Mouse (Mus musculus): Measurements from ENCODE around the gene Gm20388. TPM values are rescaled to one million over a fixed set of nuclear protein-coding genes. Genes with fewer than 3 reads are reported as not detected.

Gm20388 gene
- total and polyA plus RNA-seq, 2 experiments from 2014 or later, result 51.3 TPM; not detected in 1

- no peaks in the 10 kb centered on the region for H3K27me3 ChIP-seq (ENCODE audit: insufficient read depth, low read length)
- H3K9me3 ChIP-seq (ENCODE audit: low read length), result no peaks in the 10 kb centered on the region
- no peaks in the 10 kb centered on the region for H3K36me3 ChIP-seq (ENCODE audit: insufficient read depth)
- H3K9ac ChIP-seq, result no peak overlapping the region
- DNase-seq, result no peak
- TF ChIP-seq CTCF (IDR thresholded peaks at IDR 0.05; ENCODE audit: low read depth), result no peak
- H3K4me3 ChIP-seq (ENCODE audit: low read depth, low read length), result no peak overlapping the region
- 88% methylated on average over 7 of the region's 7 CpGs for WGBS
- no peaks in the 10 kb centered on the region for H3K4me1 ChIP-seq (ENCODE audit: insufficient read depth)
- ATAC-seq, result no peak
- no peak overlapping the region for H3K27ac ChIP-seq (ENCODE audit: low read depth, low read length)
- no peak overlapping the region for H3K4me2 ChIP-seq (ENCODE audit: low read depth)
These were observed 3120.8 kb downstream of the Gm20388 start for GRCm38 (mm10) chr8:123031321-123031978.

- ATAC-seq, result no peak
- Histone ChIP-seq H3K9ac (no peak overlapping the region), H3K27ac (ENCODE audit: low read depth, low read length) (no peak overlapping the region), H3K36me3 (ENCODE audit: insufficient read depth) (no peaks in the 10 kb centered on the region), H3K27me3 (ENCODE audit: insufficient read depth, low read length) (no peaks in the 10 kb centered on the region), H3K4me3 (ENCODE audit: low read depth, low read length) (no peak overlapping the region), H3K9me3 (ENCODE audit: low read length) (no peaks in the 10 kb centered on the region), H3K4me1 (ENCODE audit: insufficient read depth) (no peaks in the 10 kb centered on the region), H3K4me2 (ENCODE audit: low read depth) (no peak overlapping the region)
- no peak for DNase-seq
- no peak for TF ChIP-seq CTCF (IDR thresholded peaks at IDR 0.05; ENCODE audit: low read depth)
These were observed 3122.1 kb downstream of the Gm20388 start for GRCm38 (mm10) chr8:123032730-123033129.

GRCm38 (mm10) chr8:123033431-123033830 is 3122.8 kb downstream of the Gm20388 start:
- no peak overlapping the region for H3K4me3 ChIP-seq (ENCODE audit: low read depth, low read length)
- no peak overlapping the region for H3K9ac ChIP-seq
- no peak overlapping the region for H3K4me2 ChIP-seq (ENCODE audit: low read depth)
- no peaks in the 10 kb centered on the region for H3K27me3 ChIP-seq (ENCODE audit: insufficient read depth, low read length)
- no peak overlapping the region for H3K27ac ChIP-seq (ENCODE audit: low read depth, low read length)
- no peaks in the 10 kb centered on the region for H3K36me3 ChIP-seq (ENCODE audit: insufficient read depth)
- ATAC-seq (no peak), DNase-seq (no peak)
- no peaks in the 10 kb centered on the region for H3K4me1 ChIP-seq (ENCODE audit: insufficient read depth)
- no peak for TF ChIP-seq CTCF (IDR thresholded peaks at IDR 0.05; ENCODE audit: low read depth)
- no peaks in the 10 kb centered on the region for H3K9me3 ChIP-seq (ENCODE audit: low read length)

- DNase-seq (no peak), ATAC-seq (no peak)
- Histone ChIP-seq H3K4me1 (ENCODE audit: insufficient read depth) (0 out of 2 replicates have a peak, but pooled peaks cover under 1% of the 10 kb centered on the region), H3K9me3 (ENCODE audit: low read length) (no peaks in the 10 kb centered on the region), H3K4me2 (ENCODE audit: low read depth) (no peak overlapping the region), H3K27me3 (ENCODE audit: insufficient read depth, low read length) (no peaks in the 10 kb centered on the region), H3K4me3 (ENCODE audit: low read depth, low read length) (no peak overlapping the region), H3K9ac (no peak overlapping the region), H3K36me3 (ENCODE audit: insufficient read depth) (no peaks in the 10 kb centered on the region), H3K27ac (ENCODE audit: low read depth, low read length) (no peak overlapping the region)
- 87% methylated on average over 6 of the region's 6 CpGs for WGBS
- no peak for TF ChIP-seq CTCF (IDR thresholded peaks at IDR 0.05; ENCODE audit: low read depth)
These were observed 3123.5 kb downstream of the Gm20388 start for GRCm38 (mm10) chr8:123034171-123034570.

- DNase-seq (no peak), ATAC-seq (no peak)
- TF ChIP-seq CTCF (IDR thresholded peaks at IDR 0.05; ENCODE audit: low read depth), result no peak
- Histone ChIP-seq H3K36me3 (ENCODE audit: insufficient read depth) (no peaks in the 10 kb centered on the region), H3K4me1 (ENCODE audit: insufficient read depth) (peaks cover 16% of the 10 kb centered on the region), H3K4me2 (ENCODE audit: low read depth) (no peak overlapping the region), H3K9ac (no peak overlapping the region), H3K27ac (ENCODE audit: low read depth, low read length) (no peak overlapping the region), H3K4me3 (ENCODE audit: low read depth, low read length) (no peak overlapping the region), H3K9me3 (ENCODE audit: low read length) (no peaks in the 10 kb centered on the region), H3K27me3 (ENCODE audit: insufficient read depth, low read length) (no peaks in the 10 kb centered on the region)
- 64% methylated on average over 3 of the region's 3 CpGs for WGBS
These were observed 3126.3 kb downstream of the Gm20388 start for GRCm38 (mm10) chr8:123036956-123037355.

- Histone ChIP-seq H3K36me3 (ENCODE audit: insufficient read depth) (no peaks in the 10 kb centered on the region), H3K4me1 (ENCODE audit: insufficient read depth) (peaks cover 16% of the 10 kb centered on the region), H3K4me2 (ENCODE audit: low read depth) (no peak overlapping the region), H3K9ac (no peak overlapping the region), H3K27me3 (ENCODE audit: insufficient read depth, low read length) (no peaks in the 10 kb centered on the region), H3K9me3 (ENCODE audit: low read length) (no peaks in the 10 kb centered on the region), H3K27ac (ENCODE audit: low read depth, low read length) (no peak overlapping the region), H3K4me3 (ENCODE audit: low read depth, low read length) (no peak overlapping the region)
- WGBS, result 85% methylated on average over 11 of the region's 11 CpGs
- no peak for TF ChIP-seq CTCF (IDR thresholded peaks at IDR 0.05; ENCODE audit: low read depth)
- ATAC-seq (no peak), DNase-seq (no peak)
These were observed 3126.8 kb downstream of the Gm20388 start for GRCm38 (mm10) chr8:123037487-123037886.

GRCm38 (mm10) chr8:123038351-123038750 is 3127.7 kb downstream of the Gm20388 start:
- Histone ChIP-seq H3K4me1 (ENCODE audit: insufficient read depth) (peaks cover 20% of the 10 kb centered on the region), H3K4me3 (ENCODE audit: low read depth, low read length) (no peak overlapping the region), H3K27me3 (ENCODE audit: insufficient read depth, low read length) (no peaks in the 10 kb centered on the region), H3K9me3 (ENCODE audit: low read length) (no peaks in the 10 kb centered on the region), H3K9ac (no peak overlapping the region), H3K27ac (ENCODE audit: low read depth, low read length) (no peak overlapping the region), H3K36me3 (ENCODE audit: insufficient read depth) (no peaks in the 10 kb centered on the region), H3K4me2 (ENCODE audit: low read depth) (no peak overlapping the region)
- ATAC-seq (no peak), DNase-seq (no peak)
- no peak for TF ChIP-seq CTCF (IDR thresholded peaks at IDR 0.05; ENCODE audit: low read depth)
- 54% methylated on average over 2 of the region's 2 CpGs for WGBS

Measured in forebrain, postnatal 0 days (tissue).